Mouse (Mus musculus) E14TG2a.4 (cell line): ENCODE data around the gene Fxyd7.

Experiments used
- CTCF ChIP-seq: conservative IDR thresholded peaks from 2 replicates; pipeline ENCODE4 v1.5.1; 2014; ENCODE audit warnings: low read length
- NANOG ChIP-seq: IDR thresholded peaks from 2 replicates; pipeline ENCODE4 v1.6.1; 2014; ENCODE audit warnings: borderline replicate concordance, low read length, mixed read lengths
- POU5F1 ChIP-seq: IDR thresholded peaks from 2 replicates; pipeline ENCODE4 v1.6.1; 2014; ENCODE audit warnings: low read length, borderline replicate concordance

DNA sequence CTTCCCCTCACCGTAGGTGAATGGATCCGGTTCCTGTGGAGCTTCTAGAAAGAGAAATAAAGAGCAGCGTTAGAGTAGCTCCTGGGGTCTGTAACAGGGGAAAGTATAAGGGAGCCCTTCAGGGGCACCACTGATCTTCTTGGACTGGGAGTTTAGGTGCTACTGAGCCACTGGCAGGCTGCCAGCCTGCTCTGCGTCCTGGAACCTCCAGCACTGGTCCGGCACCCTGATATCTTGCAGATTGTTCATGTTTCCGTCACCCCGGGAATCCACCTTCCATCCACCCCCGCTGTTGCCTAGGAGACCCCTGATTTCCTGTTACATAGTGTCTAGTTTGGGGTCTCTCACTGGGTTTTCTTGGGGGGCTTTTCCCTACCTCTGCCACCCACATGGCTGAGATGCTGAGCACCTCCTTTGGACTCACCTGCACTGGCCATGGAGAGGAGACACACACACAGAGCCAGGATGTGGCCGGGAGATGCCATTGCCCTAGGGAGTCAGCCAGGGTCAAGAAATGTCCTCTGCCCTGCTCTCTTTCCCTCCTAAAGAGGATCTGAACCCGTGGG lies 2.7 kb upstream of the Fxyd7 start:
- TF ChIP-seq CTCF: no peak
- TF ChIP-seq NANOG: no peak
- TF ChIP-seq POU5F1: no peak
